Mouse (Mus musculus) B cell, adult 62 days (primary cell): Measurements from ENCODE around the gene Synj1. TPM values are rescaled to one million over a fixed set of nuclear protein-coding genes. Genes with fewer than 3 reads are reported as not detected.

Source experiments
- total RNA-seq: library from RNA; stranded (reverse); gene quantifications from 4 replicates; pipeline ENCODE4 v1.2.4, GENCODE M21; 2023

Gene Synj1
- 41.0 to 54.1 TPM (median 45.4 TPM) in 4 replicates for total RNA-seq

DNA sequence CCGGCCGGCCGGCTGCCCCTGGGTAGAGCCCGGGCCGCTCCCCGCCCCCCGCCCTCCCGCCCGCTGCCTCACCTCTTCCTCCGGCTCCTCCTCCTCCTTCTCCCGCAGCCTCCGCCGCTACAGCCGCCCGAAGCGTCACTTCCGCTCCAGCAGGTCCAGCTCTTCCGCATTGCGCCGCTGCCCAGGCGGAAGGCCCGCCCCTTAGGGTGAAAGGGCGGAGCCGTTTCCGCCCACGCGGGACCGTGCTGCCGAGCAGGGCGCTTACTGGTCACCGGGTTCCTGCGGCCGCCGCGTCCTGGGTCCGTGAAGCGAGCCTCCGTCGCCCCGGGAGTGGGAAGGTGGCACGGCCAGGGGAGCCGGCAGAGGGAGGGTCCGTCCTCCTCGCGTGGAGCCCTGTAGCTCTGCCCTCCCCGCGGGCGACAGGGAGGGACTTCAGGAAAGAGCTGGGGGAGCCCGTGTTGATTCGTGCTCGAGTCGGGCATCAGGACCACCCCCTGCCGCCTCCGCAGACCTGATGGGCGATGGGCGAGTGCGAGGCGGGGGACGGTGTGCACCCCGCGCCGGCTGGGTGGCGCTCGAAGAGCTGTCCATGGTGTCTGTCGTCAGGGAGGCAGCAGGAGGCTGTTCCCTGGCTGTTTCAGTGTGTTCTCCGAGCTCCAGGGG is at the start of gene Synj1:
Gene Synj1 (minus strand): TSS at position 288 of the 663 bp plus-strand sequence.

DNA sequence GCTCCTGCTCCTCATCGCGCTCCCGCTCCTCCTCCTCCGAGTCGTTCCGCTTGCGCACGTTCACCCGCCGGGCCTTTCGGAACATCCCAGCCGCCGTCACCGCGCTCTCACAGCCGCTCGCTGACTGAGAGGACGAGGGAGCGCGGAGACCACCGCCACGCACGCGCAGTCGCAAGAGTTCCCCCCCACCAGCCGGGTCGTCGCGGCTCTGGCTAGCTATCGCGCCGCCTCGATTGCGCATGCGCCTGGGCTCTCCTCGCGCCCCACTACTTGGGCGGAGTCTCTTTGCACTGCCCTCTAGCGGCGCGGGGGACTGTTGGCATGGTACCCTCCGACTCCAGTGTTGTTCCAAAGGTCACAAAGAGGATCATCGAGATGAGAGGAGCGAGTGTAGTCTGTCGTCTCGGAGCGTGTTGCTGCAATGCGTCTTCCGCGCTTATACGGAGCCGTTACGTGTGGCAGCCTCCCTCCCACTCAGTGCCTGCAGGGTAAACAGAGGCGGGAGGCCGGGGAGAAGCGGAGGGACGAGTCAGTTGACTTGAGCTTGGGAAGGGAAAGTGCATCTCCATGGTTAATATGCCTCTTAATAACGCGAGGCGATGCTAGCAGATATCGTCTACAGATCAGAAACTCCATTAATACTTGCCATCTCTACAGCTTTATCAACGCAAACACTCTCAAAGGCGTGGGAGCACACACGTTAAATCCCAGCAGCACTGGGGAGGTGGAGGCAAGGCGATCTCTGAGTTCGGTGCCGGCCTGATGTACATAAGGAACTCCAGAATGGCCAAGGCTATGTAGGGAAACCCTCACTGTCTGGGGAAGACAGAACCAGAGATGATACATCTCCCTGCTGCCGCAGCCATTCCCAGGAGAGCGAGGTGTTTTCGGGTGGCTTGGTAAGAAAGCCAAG is 33.4 kb upstream of the Synj1 start, which contains the start of gene Paxbp1:
Gene Paxbp1 (minus strand): TSS at position 274 of the 913 bp plus-strand sequence.

DNA sequence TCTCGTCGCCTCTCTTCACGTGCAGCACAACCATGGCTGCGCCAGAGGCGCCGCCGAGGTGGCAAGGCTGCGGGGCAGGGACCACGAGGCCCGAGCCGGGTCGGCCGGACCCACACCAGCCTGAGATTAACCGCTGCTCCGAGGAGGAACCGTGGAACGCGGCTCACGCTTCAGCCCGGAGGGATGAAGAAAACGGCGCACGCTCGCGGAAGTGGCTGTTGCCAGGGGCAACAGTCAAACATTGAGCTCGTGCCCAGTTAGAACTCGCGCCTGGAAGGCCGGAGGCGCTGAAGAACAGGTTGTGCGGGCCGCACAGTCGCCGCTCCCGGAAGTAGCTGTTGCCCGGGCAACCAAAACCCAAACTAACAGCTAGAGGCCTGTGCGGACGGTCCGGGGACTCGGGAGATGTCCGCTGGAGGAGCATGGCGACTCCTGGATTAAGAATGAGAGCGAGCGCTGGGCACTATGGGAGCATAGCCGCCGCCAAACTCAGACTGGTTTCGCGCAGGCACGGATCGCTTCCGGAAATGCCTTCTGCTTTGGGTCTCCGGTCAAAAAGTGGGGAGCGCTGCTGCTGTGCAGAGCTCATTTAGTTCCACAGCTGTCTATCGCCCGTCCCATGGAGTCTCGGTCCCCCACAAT is 76.3 kb downstream of the Synj1 start, which contains the start of gene Cfap298:
Gene Cfap298 (minus strand): TSS at position 428 of the 642 bp plus-strand sequence.

Other genes starting within 250 kb of the Synj1 start
- gene Urb1, start 200.9 kb downstream of the Synj1 start, total RNA-seq = 34.6 to 44.2 TPM (median 38.6 TPM) in 4 replicates
- gene Eva1c, start 184.6 kb downstream of the Synj1 start, total RNA-seq = not detected in 4 replicates
- 11.1 to 15.4 TPM (median 11.8 TPM) in 4 replicates for gene Cfap298, start 76.2 kb downstream of the Synj1 start, total RNA-seq
- 109 to 120 TPM (median 115 TPM) in 4 replicates for gene Paxbp1, start 33.2 kb upstream of the Synj1 start, total RNA-seq
- not detected in 4 replicates for gene 4932438H23Rik, start 83.8 kb upstream of the Synj1 start, total RNA-seq
- 0.36 TPM in 1 of 4 replicates, not detected in the others for gene Olig2, start 214.1 kb upstream of the Synj1 start, total RNA-seq